Mouse (Mus musculus) heart, postnatal 0 days (tissue): ENCODE measurements at regions not wholly inside any gene's neighbourhood (a gene's known extent, or its start where the extent isn't known, plus 50 kb on each side); places are given as distances from the start of the nearest gene placed in this dataset.

Experiments
- CTCF ChIP-seq: IDR thresholded peaks from 2 replicates; pipeline ENCODE4 v1.5.1; 2016; ENCODE audit warnings: antibody characterized with exemption, control low read depth, low read depth
- EP300 ChIP-seq: IDR thresholded peaks from 2 replicates; pipeline ENCODE4 v1.6.1; 2016; ENCODE audit warnings: antibody characterized with exemption, low read depth

GRCm38 (mm10) chr14:110078351-110078750, 676.6 kb downstream of the Slitrk6 start:
- TF ChIP-seq CTCF (no peak), EP300 (no peak)
